Mouse (Mus musculus): Measurements from ENCODE around the gene Krtcap3. TPM values are rescaled to one million over a fixed set of nuclear protein-coding genes. Genes with fewer than 3 reads are reported as not detected.
A peak's percentile ranks its signal among the peaks of the same experiment; 100 is the strongest.

Krtcap3 gene
- polyA plus RNA-seq, 1 experiment = 56.2 TPM

DNA sequence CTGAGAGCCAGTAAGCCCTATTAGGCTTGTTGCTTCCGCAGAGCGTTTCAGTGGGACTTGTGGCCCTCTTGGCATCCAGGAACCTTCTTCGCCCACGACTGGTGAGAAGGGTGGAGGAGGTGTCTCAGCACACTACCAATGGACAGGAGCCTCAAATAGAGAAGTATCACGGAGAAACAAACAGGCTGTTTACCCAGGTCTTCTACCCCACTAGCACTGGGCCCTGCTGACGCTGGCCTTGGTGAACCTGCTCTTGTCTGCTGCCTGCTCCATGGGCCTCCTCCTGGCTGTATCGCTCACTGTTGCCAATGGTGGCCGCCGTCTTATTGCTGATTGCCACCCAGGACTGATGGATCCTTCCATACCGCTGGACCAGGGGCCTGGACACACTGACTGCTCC lies 660 bp downstream of the Krtcap3 start:
- DNase-seq = no peak
- H3K4me3 ChIP-seq (ENCODE audit: control insufficient read depth, insufficient read depth, low read length) = peak overlapping the region; percentile 52
- WGBS = 89% methylated on average over 10 of the region's 10 CpGs
- TF ChIP-seq CTCF (IDR thresholded peaks at IDR 0.05; ENCODE audit: borderline replicate concordance, control insufficient read depth, extremely low read depth, insufficient read depth, low read length, poor library complexity) (no peak), POLR2A (IDR thresholded peaks at IDR 0.05; ENCODE audit: control insufficient read depth, extremely low read depth, insufficient read depth, low read length, poor library complexity) (no peak)
- peaks cover 43% of the 10 kb centered on the region for H3K36me3 ChIP-seq (ENCODE audit: control insufficient read depth, insufficient read depth, low read length)
- H3K27me3 ChIP-seq (ENCODE audit: control insufficient read depth, insufficient read depth, low read length) = no peaks in the 10 kb centered on the region
- no peak overlapping the region for H3K27ac ChIP-seq (ENCODE audit: control insufficient read depth, insufficient read depth, low read length)
- H3K4me1 ChIP-seq (replicated peaks; ENCODE audit: control insufficient read depth, insufficient read depth, low read length) = 0 out of 2 replicates have a peak, but pooled peaks cover 2% of the 10 kb centered on the region

DNA sequence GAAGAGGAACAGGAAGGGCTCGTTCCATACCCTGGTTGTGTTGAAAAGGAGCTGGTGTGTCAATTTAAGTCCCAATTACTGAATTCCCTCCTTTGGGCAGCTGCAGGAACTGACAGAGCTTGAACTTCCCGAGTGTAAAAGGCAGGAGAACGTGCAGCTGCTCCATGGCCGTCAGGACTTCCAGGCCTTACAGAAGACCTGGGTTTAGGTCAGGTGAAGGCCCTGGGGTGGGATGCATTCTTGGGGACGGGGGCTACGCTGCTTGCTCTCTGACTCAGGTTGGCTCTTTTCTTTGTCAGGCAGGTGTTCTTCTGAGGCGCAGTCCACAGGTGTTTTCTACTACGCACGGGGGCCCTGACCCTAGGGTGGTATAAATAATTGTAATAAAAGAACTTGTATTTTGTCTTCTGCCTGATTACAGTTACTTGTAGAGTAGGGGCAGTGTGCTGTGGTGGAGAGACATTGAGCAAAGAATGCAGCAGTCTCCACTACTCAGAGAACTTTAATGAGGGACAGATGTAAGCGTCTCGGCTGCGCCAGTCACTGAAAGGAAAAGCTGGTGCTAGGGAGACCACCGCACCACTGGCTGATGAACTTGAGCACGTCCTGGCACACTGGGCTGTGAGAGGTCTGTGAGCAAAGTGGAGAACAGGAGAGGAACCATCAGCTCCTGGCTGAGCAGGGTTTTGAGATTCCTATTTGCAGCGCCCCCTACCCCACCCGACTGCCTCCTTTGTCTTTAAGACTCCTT lies 1.5 kb downstream of the Krtcap3 start:
- no peak for DNase-seq
- no peak overlapping the region for H3K27ac ChIP-seq (ENCODE audit: control insufficient read depth, insufficient read depth, low read length)
- no peaks in the 10 kb centered on the region for H3K27me3 ChIP-seq (ENCODE audit: control insufficient read depth, insufficient read depth, low read length)
- TF ChIP-seq CTCF (IDR thresholded peaks at IDR 0.05; ENCODE audit: borderline replicate concordance, control insufficient read depth, extremely low read depth, insufficient read depth, low read length, poor library complexity) = no peak
- TF ChIP-seq POLR2A (IDR thresholded peaks at IDR 0.05; ENCODE audit: control insufficient read depth, extremely low read depth, insufficient read depth, low read length, poor library complexity) = no peak
- H3K4me3 ChIP-seq (ENCODE audit: control insufficient read depth, insufficient read depth, low read length) = no peak overlapping the region
- 93% methylated on average over 16 of the region's 16 CpGs for WGBS
- H3K4me1 ChIP-seq (replicated peaks; ENCODE audit: control insufficient read depth, insufficient read depth, low read length) = 0 out of 2 replicates have a peak, but pooled peaks cover 2% of the 10 kb centered on the region
- H3K36me3 ChIP-seq (ENCODE audit: control insufficient read depth, insufficient read depth, low read length) = peaks cover 35% of the 10 kb centered on the region

DNA sequence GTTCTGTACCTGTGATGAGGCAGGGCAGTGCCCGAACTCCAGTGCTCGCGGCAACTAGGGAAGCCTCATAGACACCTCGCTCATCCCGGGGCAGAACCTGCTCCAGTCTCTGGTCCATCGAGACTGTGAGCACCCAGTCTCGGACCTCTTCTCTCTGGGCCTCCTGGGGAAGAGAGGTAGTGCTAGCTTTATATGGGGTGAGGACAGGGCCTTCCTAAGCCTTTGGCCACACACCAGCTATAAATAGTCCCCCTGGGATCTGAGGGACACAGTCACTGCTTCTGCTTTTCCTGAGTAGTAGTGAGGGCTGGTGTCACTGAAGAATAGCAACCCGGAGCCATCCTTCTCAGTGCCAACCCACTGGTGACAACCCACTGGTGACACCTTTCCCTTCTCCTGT lies 2.3 kb downstream of the Krtcap3 start:
- 89% methylated on average over 8 of the region's 8 CpGs for WGBS
- H3K4me3 ChIP-seq (ENCODE audit: control insufficient read depth, insufficient read depth, low read length) = no peak overlapping the region
- H3K4me1 ChIP-seq (replicated peaks; ENCODE audit: control insufficient read depth, insufficient read depth, low read length) = 0 out of 2 replicates have a peak, but pooled peaks cover 2% of the 10 kb centered on the region
- H3K36me3 ChIP-seq (ENCODE audit: control insufficient read depth, insufficient read depth, low read length) = peaks cover 27% of the 10 kb centered on the region
- DNase-seq = no peak
- TF ChIP-seq POLR2A (IDR thresholded peaks at IDR 0.05; ENCODE audit: control insufficient read depth, extremely low read depth, insufficient read depth, low read length, poor library complexity) (no peak), CTCF (IDR thresholded peaks at IDR 0.05; ENCODE audit: borderline replicate concordance, control insufficient read depth, extremely low read depth, insufficient read depth, low read length, poor library complexity) (no peak)
- H3K27ac ChIP-seq (ENCODE audit: control insufficient read depth, insufficient read depth, low read length) = no peak overlapping the region
- no peaks in the 10 kb centered on the region for H3K27me3 ChIP-seq (ENCODE audit: control insufficient read depth, insufficient read depth, low read length)

DNA sequence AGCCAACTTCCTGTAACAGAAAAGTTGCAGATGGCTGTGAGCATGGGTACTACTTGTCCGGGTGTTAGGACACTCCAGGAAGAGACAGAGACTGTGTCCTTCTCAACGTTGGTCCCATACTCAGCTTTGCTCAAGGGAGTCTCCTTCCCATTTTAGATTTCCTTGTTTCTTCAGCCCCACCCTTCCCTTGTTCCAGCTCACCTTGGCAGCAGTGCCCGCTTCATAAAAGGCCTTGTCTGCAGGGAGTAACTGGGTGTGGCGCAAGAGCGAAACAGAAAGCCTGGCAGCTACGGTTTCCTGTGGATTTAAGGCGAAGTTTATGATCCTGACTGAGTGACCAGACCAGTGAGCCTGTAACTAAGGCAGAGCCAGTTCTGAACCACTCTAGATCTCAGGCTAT lies 3.0 kb downstream of the Krtcap3 start:
- DNase-seq = no peak
- 84% methylated on average over 7 of the region's 7 CpGs for WGBS
- no peaks in the 10 kb centered on the region for H3K27me3 ChIP-seq (ENCODE audit: control insufficient read depth, insufficient read depth, low read length)
- no peak overlapping the region for H3K4me3 ChIP-seq (ENCODE audit: control insufficient read depth, insufficient read depth, low read length)
- H3K4me1 ChIP-seq (replicated peaks; ENCODE audit: control insufficient read depth, insufficient read depth, low read length) = 0 out of 2 replicates have a peak, but pooled peaks cover 2% of the 10 kb centered on the region
- no peak overlapping the region for H3K27ac ChIP-seq (ENCODE audit: control insufficient read depth, insufficient read depth, low read length)
- TF ChIP-seq CTCF (IDR thresholded peaks at IDR 0.05; ENCODE audit: borderline replicate concordance, control insufficient read depth, extremely low read depth, insufficient read depth, low read length, poor library complexity) (no peak), POLR2A (IDR thresholded peaks at IDR 0.05; ENCODE audit: control insufficient read depth, extremely low read depth, insufficient read depth, low read length, poor library complexity) (no peak)
- peaks cover 20% of the 10 kb centered on the region for H3K36me3 ChIP-seq (ENCODE audit: control insufficient read depth, insufficient read depth, low read length)

DNA sequence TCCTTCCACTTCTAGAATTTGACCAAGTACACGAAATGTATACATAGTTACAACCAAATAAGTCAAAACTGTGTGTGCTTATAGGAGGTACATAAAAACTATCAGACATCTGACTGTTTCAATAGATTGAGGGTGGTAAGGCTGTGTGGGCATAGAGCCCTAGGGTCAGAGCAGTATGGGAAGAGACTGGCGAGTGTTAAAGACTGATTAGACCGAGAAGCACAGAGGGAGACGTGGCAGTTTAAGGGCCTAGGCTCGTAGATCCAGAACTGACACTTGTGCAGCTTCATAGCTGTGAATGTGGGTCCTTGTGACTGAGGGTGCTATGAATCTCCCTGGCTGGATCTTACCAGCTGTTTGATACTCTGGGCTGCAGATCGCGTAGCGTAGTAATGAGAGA lies 3.4 kb downstream of the Krtcap3 start:
- Histone ChIP-seq H3K4me1 (replicated peaks; ENCODE audit: control insufficient read depth, insufficient read depth, low read length) (0 out of 2 replicates have a peak, but pooled peaks cover 2% of the 10 kb centered on the region), H3K4me3 (ENCODE audit: control insufficient read depth, insufficient read depth, low read length) (no peak overlapping the region), H3K27me3 (ENCODE audit: control insufficient read depth, insufficient read depth, low read length) (no peaks in the 10 kb centered on the region), H3K36me3 (ENCODE audit: control insufficient read depth, insufficient read depth, low read length) (peaks cover 16% of the 10 kb centered on the region), H3K27ac (ENCODE audit: control insufficient read depth, insufficient read depth, low read length) (no peak overlapping the region)
- TF ChIP-seq CTCF (IDR thresholded peaks at IDR 0.05; ENCODE audit: borderline replicate concordance, control insufficient read depth, extremely low read depth, insufficient read depth, low read length, poor library complexity) (no peak), POLR2A (IDR thresholded peaks at IDR 0.05; ENCODE audit: control insufficient read depth, extremely low read depth, insufficient read depth, low read length, poor library complexity) (no peak)
- DNase-seq = no peak
- WGBS = 96% methylated on average over 8 of the region's 8 CpGs

DNA sequence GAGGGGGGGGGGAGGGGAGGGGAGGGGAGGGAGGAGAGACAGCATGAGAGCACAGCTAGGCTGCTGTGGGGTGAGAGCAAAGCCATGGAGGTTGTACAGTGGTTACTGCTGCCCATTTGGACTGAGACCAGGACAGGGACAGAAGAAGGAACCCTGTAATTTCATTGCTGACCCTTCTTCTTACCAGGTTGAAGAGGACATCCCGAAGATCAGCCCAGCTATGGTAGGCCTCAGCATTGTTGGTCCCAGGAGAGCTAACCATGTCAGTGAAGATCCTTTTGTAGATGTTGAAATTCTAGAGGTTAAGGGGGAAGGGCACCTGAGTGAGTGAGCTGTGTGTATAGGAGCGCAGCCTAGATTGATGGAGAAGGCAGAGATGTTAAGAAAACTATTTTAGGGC lies 3.9 kb downstream of the Krtcap3 start:
- Histone ChIP-seq H3K4me3 (ENCODE audit: control insufficient read depth, insufficient read depth, low read length) (no peak overlapping the region), H3K4me1 (replicated peaks; ENCODE audit: control insufficient read depth, insufficient read depth, low read length) (0 out of 2 replicates have a peak, but pooled peaks cover 2% of the 10 kb centered on the region), H3K36me3 (ENCODE audit: control insufficient read depth, insufficient read depth, low read length) (peaks cover 11% of the 10 kb centered on the region), H3K27me3 (ENCODE audit: control insufficient read depth, insufficient read depth, low read length) (no peaks in the 10 kb centered on the region), H3K27ac (ENCODE audit: control insufficient read depth, insufficient read depth, low read length) (no peak overlapping the region)
- DNase-seq = no peak
- no peak for TF ChIP-seq CTCF (IDR thresholded peaks at IDR 0.05; ENCODE audit: borderline replicate concordance, control insufficient read depth, extremely low read depth, insufficient read depth, low read length, poor library complexity)
- TF ChIP-seq POLR2A (IDR thresholded peaks at IDR 0.05; ENCODE audit: control insufficient read depth, extremely low read depth, insufficient read depth, low read length, poor library complexity) = no peak
- WGBS = 98% methylated on average over 2 of the region's 2 CpGs
